Mouse (Mus musculus) urinary bladder, postnatal 25 days (tissue): ENCODE measurements around the gene Bmi1.

Experiments used
- DNase-seq: peaks from one replicate; pipeline ENCODE4 v3.0.0; 2022; ENCODE audit warnings: low spot score

Bmi1 gene

DNA sequence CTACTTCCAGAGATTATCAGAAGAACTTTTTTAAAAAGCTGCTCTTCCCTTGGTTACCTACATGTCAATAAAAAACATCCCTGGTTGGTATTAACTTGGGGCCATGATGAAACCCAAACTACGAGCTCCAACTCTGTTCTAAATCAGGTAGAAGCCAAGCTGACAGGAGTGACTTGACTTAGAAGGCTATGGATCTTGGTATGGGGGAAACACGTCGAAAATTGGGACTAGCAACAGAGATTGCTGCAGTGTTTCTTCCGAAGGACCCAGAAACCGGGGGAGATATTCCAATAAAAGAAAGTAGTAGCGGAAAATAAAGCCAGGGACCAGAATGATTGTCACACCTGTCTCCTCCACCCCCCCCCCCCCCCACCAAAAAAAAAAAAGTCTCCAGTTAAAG, 11.5 kb downstream of the Bmi1 start:
- no peak for DNase-seq

DNA sequence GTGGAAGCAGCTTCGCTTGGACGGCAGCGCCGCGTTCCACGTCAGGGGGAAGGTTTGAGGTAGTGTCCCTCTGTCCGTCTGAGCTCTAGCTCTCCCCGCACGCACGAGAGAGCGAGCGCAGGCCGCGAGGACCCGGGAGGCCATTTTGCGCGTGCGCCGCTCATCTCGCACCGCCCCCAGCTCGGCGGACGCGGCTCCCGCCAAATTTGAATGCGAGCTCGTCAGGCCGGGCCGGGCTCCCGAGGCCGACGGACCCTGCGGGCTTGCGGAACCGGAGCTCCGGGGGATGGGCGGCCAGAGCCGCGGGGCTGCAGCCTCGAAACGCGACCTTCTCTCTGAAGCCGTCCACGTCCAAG, 11.9 kb downstream of the Bmi1 start:
- peak; percentile 44 for DNase-seq

DNA sequence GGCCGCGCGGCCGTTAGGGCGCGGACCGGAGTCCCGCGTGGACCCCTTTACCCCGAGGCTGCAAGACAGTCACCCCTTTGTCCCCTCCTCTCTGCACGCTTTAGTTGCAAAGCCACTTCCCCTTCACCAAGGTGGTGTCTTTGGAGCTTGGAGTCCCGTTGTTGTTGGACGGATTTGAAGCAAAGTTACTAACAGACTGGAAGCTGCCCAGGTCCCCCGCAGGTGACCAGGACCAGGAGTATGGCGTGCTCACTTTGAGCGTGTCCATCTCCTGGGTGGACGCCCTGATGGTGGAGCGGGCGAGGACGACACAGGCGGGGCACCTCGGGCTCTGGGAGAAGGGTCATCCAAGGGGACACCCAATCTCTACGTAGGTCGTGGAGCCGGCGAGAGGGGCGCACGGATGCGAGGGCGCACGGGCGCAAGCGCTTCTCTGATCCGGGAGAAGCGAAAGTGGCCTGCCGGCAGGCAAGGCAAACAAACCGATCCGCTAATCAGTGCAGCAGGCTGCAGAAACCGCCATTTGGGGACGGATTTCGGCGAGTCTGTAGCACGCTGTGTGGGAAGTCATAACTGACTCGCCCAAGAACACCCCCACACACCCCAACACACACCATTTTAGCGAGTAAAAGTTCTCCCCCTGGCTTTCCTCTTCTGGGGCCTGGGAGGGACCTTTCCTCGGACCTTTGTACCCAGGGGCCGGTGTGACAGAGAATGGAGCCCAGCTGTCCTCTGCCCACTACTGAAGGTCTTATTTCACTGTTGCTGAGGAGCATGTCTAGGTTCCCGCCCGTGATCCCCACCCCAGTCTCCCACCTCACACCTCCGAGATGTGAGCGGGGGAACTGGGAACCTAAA, 12.5 kb downstream of the Bmi1 start:
- peak; percentile 34 for DNase-seq

GRCm38 (mm10) chr2:18690055-18690691, 13.4 kb downstream of the Bmi1 start:
- no peak for DNase-seq

- DNase-seq: no peak
Measured at GRCm38 (mm10) chr2:18690756-18691155, 13.9 kb downstream of the Bmi1 start.

- no peak for DNase-seq
Measured at GRCm38 (mm10) chr2:18692031-18692430, 15.2 kb downstream of the Bmi1 start.

DNA sequence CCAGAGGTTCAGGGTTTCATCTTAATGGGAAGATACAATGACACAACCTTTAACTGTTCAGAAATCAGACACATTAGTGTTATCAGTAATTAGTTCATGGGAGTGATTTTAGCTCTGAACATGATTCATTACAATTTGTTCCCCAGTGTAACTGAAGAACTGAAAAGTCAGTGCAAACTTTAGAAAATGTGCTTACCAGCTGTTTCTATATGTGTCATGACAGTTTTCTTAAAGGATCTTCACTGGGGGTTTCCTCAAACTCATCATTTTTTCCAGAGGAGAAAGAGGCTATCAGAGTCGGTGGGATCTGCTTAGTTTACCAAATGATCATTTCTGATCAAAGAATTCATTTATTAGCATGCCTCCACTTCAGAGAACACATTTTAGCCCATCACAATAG, 15.7 kb downstream of the Bmi1 start:
- DNase-seq: no peak

DNA sequence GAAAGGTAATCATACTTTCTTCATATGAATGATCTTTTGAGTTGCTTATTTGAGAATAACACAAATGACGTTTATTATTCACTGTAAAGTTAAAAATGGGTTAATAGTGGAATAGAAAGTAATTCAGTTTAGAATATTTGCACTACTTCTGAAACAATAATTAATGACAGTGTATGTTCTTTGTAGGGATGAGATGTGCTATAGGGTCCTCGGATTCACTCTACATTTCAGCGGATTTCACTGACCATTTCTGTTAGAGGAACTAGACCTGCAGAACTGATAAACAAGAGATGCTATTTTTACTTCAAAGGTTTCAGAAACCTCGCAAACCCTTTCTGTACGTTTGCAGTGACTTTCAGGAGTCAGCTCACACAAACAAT, 16.7 kb downstream of the Bmi1 start:
- DNase-seq: no peak

GRCm38 (mm10) chr2:18693871-18694610, 17.2 kb downstream of the Bmi1 start, which contains the start of gene Spag6:
Spag6 (plus strand) TSS chr2:18694032.
- DNase-seq: peak; percentile 70

GRCm38 (mm10) chr2:18694611-18694950, 17.8 kb downstream of the Bmi1 start:
- DNase-seq: no peak

DNA sequence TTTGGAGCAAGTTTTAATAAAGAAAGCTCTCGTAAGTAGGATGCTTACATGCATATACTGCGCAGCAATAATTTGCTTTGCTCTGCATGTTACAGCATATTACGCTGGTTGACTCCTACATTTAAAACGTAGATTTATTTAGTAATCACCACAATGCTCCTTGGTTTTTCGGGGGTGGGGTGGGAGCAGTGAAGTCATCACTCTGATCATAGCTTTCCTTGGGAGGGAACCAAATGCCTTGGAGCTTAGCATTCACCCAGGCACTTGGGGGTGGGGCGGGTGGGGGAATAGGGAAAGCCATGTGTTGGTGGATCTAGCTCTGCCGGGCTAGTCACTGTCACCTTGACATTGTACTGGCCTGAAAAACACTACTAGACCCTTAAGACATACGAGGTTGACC, 18.3 kb downstream of the Bmi1 start:
- no peak for DNase-seq

DNA sequence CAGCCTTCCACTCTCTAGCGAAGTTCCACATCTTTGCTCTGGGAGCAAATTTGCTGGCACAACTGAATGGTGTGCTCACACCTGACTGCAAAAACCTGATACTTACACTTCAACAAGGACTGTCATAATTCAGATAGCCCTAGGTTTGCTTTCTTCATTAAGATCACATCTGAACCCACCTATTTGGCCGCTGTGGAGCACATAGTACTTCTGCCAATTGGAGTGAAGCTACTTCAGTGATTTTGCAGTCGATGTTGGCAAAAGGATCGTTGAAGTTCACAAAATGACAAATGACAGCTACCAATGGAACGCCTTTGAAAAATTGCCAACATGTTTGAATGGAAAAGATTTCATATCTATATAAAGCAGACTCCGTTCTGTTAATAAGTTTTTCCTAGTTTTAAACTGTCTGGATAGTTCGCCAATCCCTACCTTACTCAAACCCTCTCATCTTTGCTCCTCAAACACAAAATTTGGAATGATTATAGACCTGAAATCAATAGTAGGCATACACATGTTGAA, 18.9 kb downstream of the Bmi1 start:
- no peak for DNase-seq

DNA sequence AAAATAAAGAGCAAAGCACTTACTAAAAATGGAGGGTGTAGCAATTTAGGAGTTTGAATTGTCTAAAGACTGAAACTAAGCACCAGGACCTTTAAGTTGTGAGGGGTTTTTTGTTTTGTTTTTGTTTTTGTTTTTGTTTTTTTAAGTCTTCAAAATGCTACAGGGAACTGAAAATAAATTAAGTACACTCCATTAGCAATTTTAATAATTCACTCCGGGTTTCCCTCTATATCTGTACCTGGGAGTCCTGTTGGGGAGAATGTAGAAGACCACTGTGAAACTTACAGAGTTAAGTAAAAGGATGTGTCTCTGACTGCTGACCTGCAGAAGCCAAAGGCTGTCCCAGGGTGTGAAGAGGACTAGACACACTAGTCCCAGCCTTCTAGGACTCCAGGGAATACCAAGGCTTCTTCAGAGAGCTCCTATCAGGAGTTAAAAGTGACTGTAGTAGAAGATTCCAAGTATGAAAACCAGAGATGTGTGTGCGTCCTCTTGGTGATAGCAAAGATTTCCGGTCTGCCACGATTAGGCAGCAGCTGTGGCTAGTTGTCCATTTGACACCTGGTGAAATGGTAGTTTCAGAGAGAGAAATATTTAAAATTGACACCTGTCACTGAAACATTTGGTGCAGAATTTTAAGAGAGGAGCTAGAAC, 20.9 kb downstream of the Bmi1 start:
- no peak for DNase-seq

DNA sequence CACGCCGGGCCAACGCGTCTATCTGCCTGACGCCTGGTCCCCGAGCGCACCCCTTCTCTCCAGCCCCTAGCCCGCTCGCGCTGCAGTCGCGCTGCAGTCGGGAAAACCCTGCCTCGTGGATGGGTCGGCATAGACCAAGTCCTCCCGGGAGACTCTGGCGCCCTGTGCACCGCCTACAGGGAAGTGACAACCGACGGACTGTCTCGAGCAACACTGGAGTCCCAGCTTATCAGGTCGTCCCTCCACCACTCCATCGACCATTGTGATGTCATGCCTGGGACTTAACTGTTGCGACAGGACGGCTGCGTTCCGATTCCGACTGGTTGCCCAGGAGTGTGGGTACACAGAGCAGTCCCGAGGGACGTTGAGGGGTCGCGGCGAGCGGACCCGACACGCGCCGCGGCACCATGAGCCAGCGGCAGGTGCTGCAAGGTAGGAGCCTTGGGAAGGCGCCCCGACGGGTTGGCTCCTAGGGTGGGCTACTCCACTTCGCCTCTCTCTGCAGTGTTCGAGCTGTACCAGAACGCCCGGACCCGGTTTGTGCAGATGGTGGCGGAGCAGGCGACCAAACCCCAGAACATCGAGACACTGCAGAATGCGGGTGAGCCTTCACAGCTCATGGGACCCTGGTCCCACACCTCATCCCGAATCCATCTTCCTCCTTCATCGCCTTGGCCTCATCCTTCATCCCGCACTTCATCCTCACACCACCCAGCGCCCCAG, 22.0 kb downstream of the Bmi1 start:
- DNase-seq: no peak

- no peak for DNase-seq
Measured at GRCm38 (mm10) chr2:18699401-18699990, 22.7 kb downstream of the Bmi1 start.

- no peak for DNase-seq
Measured at GRCm38 (mm10) chr2:18710356-18710755, 33.5 kb downstream of the Bmi1 start.

DNA sequence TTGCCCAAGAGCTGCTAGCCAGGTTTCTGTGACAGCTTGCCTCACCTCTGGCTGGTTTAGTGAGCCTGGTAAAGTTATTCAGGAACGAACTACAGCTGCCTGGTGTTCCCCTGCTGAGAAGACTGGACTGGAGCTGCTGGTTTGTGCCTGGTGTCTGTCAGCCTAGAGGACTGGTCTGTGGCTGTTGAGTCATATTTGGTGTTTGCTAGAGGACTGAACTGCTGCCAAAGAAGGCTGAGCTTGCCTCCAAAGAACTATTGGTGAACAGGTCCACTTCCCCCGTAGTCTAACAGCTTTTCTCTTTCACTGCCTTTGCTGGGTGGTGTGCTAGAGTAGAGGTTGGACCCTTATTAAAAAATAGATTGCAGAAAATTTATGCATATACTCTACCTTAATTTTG, 36.3 kb downstream of the Bmi1 start:
- DNase-seq: no peak

DNA sequence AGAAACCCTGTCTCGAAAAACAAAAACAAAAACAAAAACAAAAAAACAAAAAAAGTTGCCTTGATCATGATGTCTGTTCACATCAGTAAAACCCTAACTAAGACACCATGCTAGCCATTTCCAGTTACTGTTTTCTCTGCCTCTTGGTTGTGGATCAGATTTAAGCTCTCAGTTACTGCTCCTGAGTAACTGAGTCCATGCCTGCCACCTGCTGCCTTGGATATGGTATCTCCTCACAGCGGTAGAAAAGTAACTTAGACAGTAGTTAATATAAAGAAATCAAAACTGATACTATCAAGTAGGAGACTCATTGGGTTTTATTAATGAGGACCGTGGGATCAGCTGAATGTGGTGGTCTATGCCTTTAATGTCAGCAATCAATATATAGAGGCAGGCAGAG, 37.5 kb downstream of the Bmi1 start:
- no peak for DNase-seq

- no peak for DNase-seq
Measured at GRCm38 (mm10) chr2:18718521-18718920, 41.7 kb downstream of the Bmi1 start.

- no peak for DNase-seq
Measured at GRCm38 (mm10) chr2:18722208-18722830, 45.5 kb downstream of the Bmi1 start.

DNA sequence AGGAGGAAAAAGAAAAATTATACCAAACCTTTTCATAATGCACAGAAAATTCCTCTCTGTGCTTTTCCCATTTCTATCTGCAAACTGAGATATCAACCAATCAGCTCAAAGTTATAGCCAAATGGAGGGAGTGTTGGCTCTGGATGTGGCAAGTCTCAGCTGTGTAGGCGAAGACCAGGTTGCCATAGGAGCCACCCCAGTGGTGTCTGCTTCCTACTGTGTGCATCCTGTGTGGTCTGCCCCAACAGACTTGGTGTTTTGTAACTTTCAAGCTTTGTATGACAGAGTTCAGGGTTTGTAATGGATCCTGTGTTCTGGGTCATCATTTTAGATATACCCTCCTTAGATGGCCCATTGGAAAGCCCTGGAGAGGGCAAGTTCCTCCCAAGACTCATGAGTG, 47.6 kb downstream of the Bmi1 start:
- no peak for DNase-seq
